Mouse (Mus musculus) heart, adult 2 months (tissue): ENCODE measurements at regions not wholly inside any gene's neighbourhood (a gene's known extent, or its start where the extent isn't known, plus 50 kb on each side); places are given as distances from the start of the nearest gene placed in this dataset.

Experiments used
- DNase-seq, 2 experiments: peaks; one replicate each; pipeline ENCODE4 v3.0.0; 2021
- H3K27ac ChIP-seq: fragments of 200-600 bp; 2 replicates; pipeline ENCODE4 v1.8.1; 2022
- H3K27me3 ChIP-seq: fragments of 200-500 bp; 2 replicates; pipeline ENCODE4 v1.6.1; 2012; ENCODE audit warnings: mild to moderate bottlenecking, low read length, inconsistent platforms, mixed read lengths; ENCODE audit not compliant: control insufficient read depth, insufficient read depth
- H3K36me3 ChIP-seq: fragments of 200-500 bp; 2 replicates; pipeline ENCODE4 v1.6.1; 2012; ENCODE audit warnings: low read length, inconsistent platforms; ENCODE audit not compliant: control insufficient read depth, insufficient read depth
- H3K4me1 ChIP-seq: fragments of 200-500 bp; 2 replicates; pipeline ENCODE4 v1.6.1; 2011; ENCODE audit warnings: low read length; ENCODE audit not compliant: control insufficient read depth, insufficient read depth
- H3K4me3 ChIP-seq: fragments of 200-600 bp; 2 replicates; pipeline ENCODE4 v1.8.1; 2022
- H3K79me2 ChIP-seq: fragments of 200-500 bp; replicated peaks from 2 replicates; pipeline ENCODE4 v1.6.1; 2012; ENCODE audit warnings: mild to moderate bottlenecking, inconsistent platforms, low read length, moderate library complexity, mixed read lengths; ENCODE audit not compliant: control insufficient read depth, insufficient read depth
- H3K9ac ChIP-seq: fragments of 200-500 bp; 2 replicates; pipeline ENCODE4 v1.6.1; 2012; ENCODE audit warnings: low read depth, mild to moderate bottlenecking, control low read depth, inconsistent platforms, low read length, mixed read lengths
- CTCF ChIP-seq: fragments of 200-600 bp; IDR thresholded peaks from 2 replicates; pipeline ENCODE4 v1.8.1; 2022; ENCODE audit warnings: antibody characterized with exemption, mild to moderate bottlenecking, moderate library complexity
- EP300 ChIP-seq: fragments of 200-500 bp; IDR thresholded peaks from 2 replicates; pipeline ENCODE4 v1.6.1; 2011; ENCODE audit warnings: low read depth, low read length, control low read depth; ENCODE audit not compliant: insufficient read depth
- POLR2A ChIP-seq: fragments of 200-500 bp; IDR thresholded peaks from 2 replicates; pipeline ENCODE4 v1.6.1; 2011; ENCODE audit warnings: mild to moderate bottlenecking, low read depth, low read length, control low read depth; ENCODE audit not compliant: insufficient read depth
- WGBS: fragments of 180-500 bp; shearing (Covaris S2); methylation state at CpG from one replicate; pipeline ENCODE4 v1.1.7; 2018; 5-methylcytosine and 5-hydroxymethylcytosine counted together
- intact Hi-C: fragments of 180-260 bp; cut with DNase I; formaldehyde crosslinking; loops from one replicate; pipeline ENCODE4 v1.15.1; 2025

DNA sequence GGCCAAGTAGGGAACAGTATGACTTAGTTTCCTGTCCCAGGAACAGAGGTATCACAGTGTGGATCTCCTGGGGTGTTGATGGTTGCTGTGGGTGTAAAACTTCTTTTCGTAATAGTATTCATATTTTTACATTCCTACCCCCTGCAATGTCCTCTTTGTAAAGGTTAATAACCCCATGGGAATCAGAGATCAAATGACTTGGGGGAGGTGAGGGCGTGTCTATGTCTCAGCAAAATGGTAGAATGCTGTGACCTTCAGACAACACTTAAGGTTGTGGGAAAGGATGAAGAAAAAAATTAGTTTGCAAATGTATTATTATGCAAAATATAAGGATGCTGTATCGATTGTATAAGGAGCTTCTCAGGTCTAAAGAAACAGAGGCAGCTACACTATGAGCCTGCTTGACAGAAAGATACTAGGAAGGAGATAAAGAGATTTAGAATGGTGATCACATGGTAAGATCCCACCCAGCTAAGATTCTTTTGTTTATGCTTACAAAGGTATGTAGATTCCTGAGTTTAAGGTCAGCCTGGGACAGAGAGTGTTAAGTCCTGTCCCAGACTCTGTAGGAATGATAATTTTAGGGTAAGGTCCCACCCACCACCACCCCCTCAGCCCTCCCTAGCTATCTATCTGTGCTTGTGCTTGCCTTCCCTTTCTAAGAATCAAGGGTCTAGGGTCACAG is 913.8 kb downstream of the Tbl1xr1 start:
- no peak for DNase-seq
- 52% methylated on average over 3 of the region's 3 CpGs for WGBS
- H3K4me3 ChIP-seq, result no peak overlapping the region
- H3K79me2 ChIP-seq, result no peaks in the 10 kb centered on the region
- TF ChIP-seq CTCF (no peak), EP300 (no peak), POLR2A (no peak)
- no peaks in the 10 kb centered on the region for H3K36me3 ChIP-seq
- intact Hi-C loops, result no loop called here
- no peak overlapping the region for H3K9ac ChIP-seq
- no peaks in the 10 kb centered on the region for H3K27me3 ChIP-seq
- no peaks in the 10 kb centered on the region for H3K4me1 ChIP-seq
- H3K27ac ChIP-seq, result no peak overlapping the region

DNA sequence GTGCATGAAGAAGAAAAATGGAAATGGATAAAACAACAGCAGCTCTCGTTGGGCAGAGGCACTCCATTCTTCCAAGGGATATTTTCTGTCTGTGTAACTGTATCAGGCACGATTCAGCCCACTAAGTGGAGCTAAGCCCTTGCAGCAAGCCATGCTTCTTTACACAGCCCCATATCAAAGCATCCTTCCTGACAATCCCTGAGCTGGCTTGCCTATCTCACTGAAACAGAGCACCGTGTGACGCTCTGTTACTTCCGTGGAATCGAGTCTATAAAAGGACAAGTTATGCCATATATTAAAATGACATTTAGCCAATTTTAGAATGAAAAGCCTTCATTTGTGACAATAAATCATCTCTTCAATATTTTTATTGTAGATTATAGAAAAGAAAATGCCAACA is 918.8 kb downstream of the Tbl1xr1 start:
- 74% methylated on average over 6 of the region's 6 CpGs for WGBS
- H3K36me3 ChIP-seq, result no peaks in the 10 kb centered on the region
- no peak overlapping the region for H3K27ac ChIP-seq
- intact Hi-C loops, result no loop called here
- no peak overlapping the region for H3K4me3 ChIP-seq
- no peak for DNase-seq
- no peak for TF ChIP-seq CTCF
- TF ChIP-seq EP300, result no peak
- TF ChIP-seq POLR2A, result no peak
- H3K4me1 ChIP-seq, result no peaks in the 10 kb centered on the region
- no peaks in the 10 kb centered on the region for H3K27me3 ChIP-seq
- no peak overlapping the region for H3K9ac ChIP-seq
- no peaks in the 10 kb centered on the region for H3K79me2 ChIP-seq

GRCm38 (mm10) chr3:22995833-22996232 is 919.4 kb downstream of the Tbl1xr1 start:
- Histone ChIP-seq H3K4me3 (no peak overlapping the region), H3K79me2 (no peaks in the 10 kb centered on the region), H3K9ac (no peak overlapping the region), H3K4me1 (no peaks in the 10 kb centered on the region), H3K36me3 (no peaks in the 10 kb centered on the region), H3K27ac (no peak overlapping the region), H3K27me3 (no peaks in the 10 kb centered on the region)
- DNase-seq, result no peak
- TF ChIP-seq POLR2A, result no peak
- no peak for TF ChIP-seq CTCF
- no peak for TF ChIP-seq EP300
- 56% methylated on average over 5 of the region's 5 CpGs for WGBS
- intact Hi-C loops, result no loop called here

- DNase-seq, result no peak
- no peaks in the 10 kb centered on the region for H3K79me2 ChIP-seq
- no peak overlapping the region for H3K27ac ChIP-seq
- no peak overlapping the region for H3K9ac ChIP-seq
- H3K36me3 ChIP-seq, result no peaks in the 10 kb centered on the region
- TF ChIP-seq POLR2A (no peak), EP300 (no peak), CTCF (no peak)
- intact Hi-C loops, result no loop called here
- WGBS, result 43% methylated on average over 3 of the region's 3 CpGs
- no peaks in the 10 kb centered on the region for H3K27me3 ChIP-seq
- H3K4me1 ChIP-seq, result no peaks in the 10 kb centered on the region
- H3K4me3 ChIP-seq, result no peak overlapping the region
These were observed 924.6 kb downstream of the Tbl1xr1 start for GRCm38 (mm10) chr3:23001071-23001470.

GRCm38 (mm10) chr3:23032064-23032463 is 955.6 kb downstream of the Tbl1xr1 start:
- Histone ChIP-seq H3K4me3 (no peak overlapping the region), H3K4me1 (no peaks in the 10 kb centered on the region), H3K79me2 (no peaks in the 10 kb centered on the region), H3K27ac (no peak overlapping the region), H3K36me3 (no peaks in the 10 kb centered on the region), H3K27me3 (no peaks in the 10 kb centered on the region), H3K9ac (no peak overlapping the region)
- WGBS, result 57% methylated on average over 2 of the region's 2 CpGs
- TF ChIP-seq CTCF (no peak), EP300 (no peak), POLR2A (no peak)
- intact Hi-C loops, result no loop called here
- no peak for DNase-seq

- H3K27ac ChIP-seq, result no peak overlapping the region
- no peak overlapping the region for H3K9ac ChIP-seq
- H3K79me2 ChIP-seq, result no peaks in the 10 kb centered on the region
- no peak for DNase-seq
- no peaks in the 10 kb centered on the region for H3K4me1 ChIP-seq
- TF ChIP-seq POLR2A, result no peak
- no peaks in the 10 kb centered on the region for H3K36me3 ChIP-seq
- 53% methylated on average over 6 of the region's 6 CpGs for WGBS
- H3K27me3 ChIP-seq, result no peaks in the 10 kb centered on the region
- intact Hi-C loops, result no loop called here
- H3K4me3 ChIP-seq, result no peak overlapping the region
These were observed 986.9 kb downstream of the Tbl1xr1 start for GRCm38 (mm10) chr3:23063180-23063965.
